In the genomic region with DNA sequence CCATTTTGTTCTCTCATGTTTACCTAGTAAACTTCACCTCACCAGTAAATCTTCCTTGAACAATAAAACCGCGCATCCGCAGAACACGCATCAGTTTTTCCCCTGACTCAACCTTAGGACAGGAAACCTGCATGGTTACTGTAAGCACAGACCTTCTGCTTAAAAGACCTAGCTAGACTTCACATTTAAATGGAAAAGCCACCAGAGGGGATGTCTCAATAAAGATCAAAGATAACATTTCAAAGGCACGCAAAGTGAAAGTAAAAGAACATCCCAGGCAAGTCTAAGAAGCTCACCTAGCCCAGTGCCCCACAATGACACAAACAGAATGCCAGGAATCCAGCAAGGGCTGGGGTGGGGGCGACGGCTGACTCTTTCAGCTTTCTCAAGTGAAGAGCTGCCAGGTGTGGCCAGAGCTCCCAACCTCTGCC, we compare ENCODE assay signal across 8 mouse cellular contexts. TPM values are rescaled to one million over a fixed set of nuclear protein-coding genes. Genes with fewer than 3 reads are reported as not detected.
A peak's percentile ranks its signal among the peaks of the same experiment; 100 is the strongest.
DNase-seq lines count a peak whose midpoint lies in the region; ATAC-seq and TF ChIP-seq lines count a peak whose summit lies in the region.

No protein-coding gene starts in this region.

- DNase-seq in lung, embryonic 14.5 days: peak; percentile 45
- DNase-seq in lung, postnatal 14 days: no peak
- DNase-seq in embryonic facial prominence, embryonic 14.5 days (ENCODE audit: low spot score): peak; percentile 11
- peak; percentile 50 for DNase-seq in kidney, postnatal 10 days
- DNase-seq in naive thymus-derived CD4-positive, alpha-beta T cell, adult 2 months (ENCODE audit: low read depth): peak; percentile 87
- no peak for DNase-seq in right cerebral cortex, postnatal 36 days (ENCODE audit: low spot score in 2 of 2)
- no peak for DNase-seq in cerebellum, adult 9-11 months
- no peak for DNase-seq in left cerebral cortex, postnatal 14 days (ENCODE audit: low spot score in 2 of 2)

- no peak for TF ChIP-seq CTCF in lung, embryonic 14.5 days (IDR thresholded peaks at IDR 0.05; ENCODE audit: low read depth)

- H3K4me1 ChIP-seq in lung, embryonic 14.5 days (ENCODE audit: insufficient read depth): peaks cover 12% of the 10 kb centered on the region
- H3K4me1 ChIP-seq in embryonic facial prominence, embryonic 14.5 days (ENCODE audit: control insufficient read depth, insufficient read depth, low read length): peaks cover 8% of the 10 kb centered on the region; the same call in 1 of the 2 replicates

- no peak for ATAC-seq in lung, embryonic 14.5 days (ENCODE audit: insufficient read depth)
- ATAC-seq in embryonic facial prominence, embryonic 14.5 days (ENCODE audit: low read depth): no peak

- H3K4me3 ChIP-seq in lung, embryonic 14.5 days (ENCODE audit: low read depth, low read length): peak overlapping the region; percentile 45
- peak overlapping the region; percentile 39 for H3K4me3 ChIP-seq in embryonic facial prominence, embryonic 14.5 days (ENCODE audit: low read depth, low read length)

- H3K4me2 ChIP-seq in lung, embryonic 14.5 days: peak overlapping the region; percentile 87
- H3K4me2 ChIP-seq in embryonic facial prominence, embryonic 14.5 days (ENCODE audit: low read depth, low read length): peak overlapping the region; percentile 82

- peak overlapping the region; percentile 91 for H3K27ac ChIP-seq in lung, embryonic 14.5 days (ENCODE audit: low read depth)
- no peak overlapping the region for H3K27ac ChIP-seq in embryonic facial prominence, embryonic 14.5 days (replicated peaks; ENCODE audit: low read depth, low read length)

- H3K9ac ChIP-seq in lung, embryonic 14.5 days: peak overlapping the region; percentile 60
- no peak overlapping the region for H3K9ac ChIP-seq in embryonic facial prominence, embryonic 14.5 days (ENCODE audit: low read depth, low read length)

- 33% methylated on average over 7 of the region's 7 CpGs for WGBS in lung, embryonic 14.5 days
- WGBS in embryonic facial prominence, embryonic 14.5 days: 47% methylated on average over 7 of the region's 7 CpGs

- intact Hi-C loops in left cerebral cortex, postnatal 14 days (cut with DNase I): no loop called here

- H3K27me3 ChIP-seq in lung, embryonic 14.5 days (ENCODE audit: insufficient read depth, low read length): no peaks in the 10 kb centered on the region
- no peaks in the 10 kb centered on the region for H3K27me3 ChIP-seq in embryonic facial prominence, embryonic 14.5 days (replicated peaks; ENCODE audit: control insufficient read depth, insufficient read depth, low read length)

- H3K9me3 ChIP-seq in lung, embryonic 14.5 days (ENCODE audit: low read depth, low read length): no peaks in the 10 kb centered on the region
- H3K9me3 ChIP-seq in embryonic facial prominence, embryonic 14.5 days (ENCODE audit: control insufficient read depth, low read length): no peaks in the 10 kb centered on the region

- H3K36me3 ChIP-seq in lung, embryonic 14.5 days (ENCODE audit: insufficient read depth): peaks cover 13% of the 10 kb centered on the region
- H3K36me3 ChIP-seq in embryonic facial prominence, embryonic 14.5 days (ENCODE audit: control insufficient read depth, insufficient read depth, low read length): 0 out of 2 replicates have a peak, but pooled peaks cover 5% of the 10 kb centered on the region

RNA-seq across cellular contexts. Expression of gene Lmod3, which starts 58.4 kb away (rescaled TPM):
- 0.11 and 0.35 TPM in 2 replicates for polyA plus RNA-seq in lung, embryonic 14.5 days (2014; fragmentation: Nextera tagmentation; extraction: Ambion mirVana)
- 17.1 and 21.6 TPM in 2 replicates for polyA plus RNA-seq in embryonic facial prominence, embryonic 14.5 days (2014; fragmentation: Nextera tagmentation; extraction: Ambion mirVana)
- total RNA-seq in left cerebral cortex, postnatal 14 days (2021): under 1 TPM; 0.38 to 0.42 TPM

Comparison
In these comparisons a context has a peak if more than half of its experiments do, and no peak if none do; other contexts are left out.
1. DNase-seq: peak in lung, embryonic 14.5 days (single experiment), embryonic facial prominence, embryonic 14.5 days (single experiment), kidney, postnatal 10 days (single experiment) and naive thymus-derived CD4-positive, alpha-beta T cell, adult 2 months (single experiment); none in lung, postnatal 14 days (single experiment), right cerebral cortex, postnatal 36 days (0 of 2), cerebellum, adult 9-11 months (single experiment) and left cerebral cortex, postnatal 14 days (0 of 2).
2. RNA of gene Lmod3, which starts 58.4 kb away (polyA plus RNA-seq): 17.1 to 21.6 TPM in embryonic facial prominence, embryonic 14.5 days; 0.11 to 0.35 TPM in lung, embryonic 14.5 days; every median in the first group is over 10 times any median in the second.